Mouse (Mus musculus) kidney, postnatal 0 days (tissue): ENCODE results near the gene Mcm10. TPM values are rescaled to one million over a fixed set of nuclear protein-coding genes. Genes with fewer than 3 reads are reported as not detected.

Source experiments
- ATAC-seq: fragments of 200-750 bp; cut with Nextera tagmentation; replicated peaks from 2 replicates; pipeline ENCODE4 v1.8.0; 2017; ENCODE audit warnings: low read depth, moderate number of reproducible peaks, moderate TSS enrichment, moderate library complexity; ENCODE audit not compliant: low FRiP score
- DNase-seq: peaks from one replicate; pipeline ENCODE4 v3.0.0-alpha.2; 2016; ENCODE audit warnings: low spot score
- H3K27ac ChIP-seq: fragments of 300-500 bp; sonication (generic); 2 replicates; pipeline ENCODE4 v1.5.1; 2014; ENCODE audit warnings: mild to moderate bottlenecking
- H3K27me3 ChIP-seq: fragments of 300-500 bp; sonication (generic); 2 replicates; pipeline ENCODE4 v1.6.1; 2014; ENCODE audit warnings: low read length, mixed read lengths; ENCODE audit not compliant: insufficient read depth
- H3K36me3 ChIP-seq: fragments of 300-500 bp; sonication (generic); 2 replicates; pipeline ENCODE4 v1.6.1; 2014; ENCODE audit warnings: low read length, mixed read lengths; ENCODE audit not compliant: insufficient read depth
- H3K4me1 ChIP-seq: fragments of 300-500 bp; sonication (generic); replicated peaks from 2 replicates; pipeline ENCODE4 v1.6.1; 2014; ENCODE audit warnings: antibody characterized with exemption, low read length, mixed read lengths; ENCODE audit not compliant: insufficient read depth
- H3K4me2 ChIP-seq: fragments of 300-500 bp; sonication (generic); 2 replicates; pipeline ENCODE4 v1.6.1; 2014; ENCODE audit warnings: mild to moderate bottlenecking, low read length, moderate library complexity, mixed read lengths
- H3K4me3 ChIP-seq: fragments of 300-500 bp; sonication (generic); replicated peaks from 2 replicates; pipeline ENCODE4 v1.5.1; 2014; ENCODE audit warnings: low read depth, low read length
- H3K9ac ChIP-seq: fragments of 300-500 bp; sonication (generic); 2 replicates; pipeline ENCODE4 v1.6.1; 2014; ENCODE audit warnings: low read depth, low read length
- H3K9me3 ChIP-seq: fragments of 300-500 bp; sonication (generic); replicated peaks from 2 replicates; pipeline ENCODE4 v1.6.1; 2016; ENCODE audit warnings: low read length, inconsistent platforms, mixed read lengths
- CTCF ChIP-seq: IDR thresholded peaks from 2 replicates; pipeline ENCODE4 v1.5.1; 2016; ENCODE audit warnings: antibody characterized with exemption, low read depth, mild to moderate bottlenecking, moderate library complexity
- WGBS: fragments of 180-500 bp; shearing (Covaris S2); extraction: QIAGEN DNeasy Blood & Tissue Kit; methylation state at CpG from one replicate; pipeline ENCODE4 v1.1.7; 2014; 5-methylcytosine and 5-hydroxymethylcytosine counted together
- polyA plus RNA-seq: library from polyadenylated mRNA; unstranded; fragments of >200 nt; fragmentation: Nextera tagmentation; extraction: Ambion mirVana; gene quantifications from 2 replicates; pipeline ENCODE4 v1.2.1, GENCODE M21; 2015

Mcm10 gene
- polyA plus RNA-seq, 1 experiment from 2014 or later = 13.2 TPM

GRCm38 (mm10) chr2:4983987-4984386 lies 28.6 kb downstream of the Mcm10 start:
- 41% methylated on average over 5 of the region's 5 CpGs for WGBS
- no peak overlapping the region for H3K9ac ChIP-seq
- ATAC-seq (no peak), DNase-seq (no peak)
- no peak overlapping the region for H3K27ac ChIP-seq
- H3K36me3 ChIP-seq = no peaks in the 10 kb centered on the region
- H3K4me2 ChIP-seq = no peak overlapping the region
- no peaks in the 10 kb centered on the region for H3K4me1 ChIP-seq
- no peak for TF ChIP-seq CTCF
- H3K4me3 ChIP-seq = no peak overlapping the region
- no peaks in the 10 kb centered on the region for H3K9me3 ChIP-seq
- no peaks in the 10 kb centered on the region for H3K27me3 ChIP-seq

GRCm38 (mm10) chr2:4978091-4978490 lies 34.5 kb downstream of the Mcm10 start:
- no peak for TF ChIP-seq CTCF
- ATAC-seq = no peak
- no peaks in the 10 kb centered on the region for H3K9me3 ChIP-seq
- no peaks in the 10 kb centered on the region for H3K36me3 ChIP-seq
- 30% methylated on average over 8 of the region's 8 CpGs for WGBS
- no peak overlapping the region for H3K4me2 ChIP-seq
- no peaks in the 10 kb centered on the region for H3K27me3 ChIP-seq
- peak; percentile 14 for DNase-seq
- no peak overlapping the region for H3K27ac ChIP-seq
- H3K9ac ChIP-seq = no peak overlapping the region
- H3K4me3 ChIP-seq = no peak overlapping the region
- H3K4me1 ChIP-seq = no peaks in the 10 kb centered on the region

GRCm38 (mm10) chr2:4975807-4976206 lies 36.8 kb downstream of the Mcm10 start, which contains the start of gene Ucma:
TSS of gene Ucma (plus strand) at chr2:4976122.
- 70% methylated on average over 5 of the region's 5 CpGs for WGBS
- no peak within 1 kb of the TSS for H3K4me3 ChIP-seq
- no peak within 1 kb of the TSS for H3K4me2 ChIP-seq
- DNase-seq (no peak), ATAC-seq (no peak)
- no peaks in the 10 kb centered on the region for H3K9me3 ChIP-seq
- H3K36me3 ChIP-seq = no peaks in the 10 kb centered on the region
- no peak for TF ChIP-seq CTCF
- H3K27me3 ChIP-seq = no peaks in the 10 kb centered on the region
- no peak within 1 kb of the TSS for H3K27ac ChIP-seq
- no peak within 1 kb of the TSS for H3K9ac ChIP-seq
- no peaks in the 10 kb centered on the region for H3K4me1 ChIP-seq

- H3K9ac ChIP-seq = no peak overlapping the region
- H3K9me3 ChIP-seq = no peaks in the 10 kb centered on the region
- no peak for ATAC-seq
- no peak overlapping the region for H3K4me2 ChIP-seq
- H3K27ac ChIP-seq = no peak overlapping the region
- no peak for TF ChIP-seq CTCF
- H3K4me1 ChIP-seq = no peaks in the 10 kb centered on the region
- no peaks in the 10 kb centered on the region for H3K36me3 ChIP-seq
- H3K4me3 ChIP-seq = no peak overlapping the region
- DNase-seq = no peak
- no peaks in the 10 kb centered on the region for H3K27me3 ChIP-seq
- 69% methylated on average over 2 of the region's 2 CpGs for WGBS
These were observed 43.5 kb downstream of the Mcm10 start for GRCm38 (mm10) chr2:4969083-4969482.

- Histone ChIP-seq H3K27ac (no peak overlapping the region), H3K9me3 (no peaks in the 10 kb centered on the region), H3K9ac (no peak overlapping the region), H3K27me3 (no peaks in the 10 kb centered on the region), H3K36me3 (no peaks in the 10 kb centered on the region), H3K4me1 (no peaks in the 10 kb centered on the region), H3K4me2 (no peak overlapping the region), H3K4me3 (no peak overlapping the region)
- DNase-seq (no peak), ATAC-seq (no peak)
- no peak for TF ChIP-seq CTCF
- 97% methylated on average over 2 of the region's 2 CpGs for WGBS
These were observed 44.8 kb downstream of the Mcm10 start for GRCm38 (mm10) chr2:4967806-4968205.

GRCm38 (mm10) chr2:4958039-4958438 lies 54.6 kb downstream of the Mcm10 start:
- Histone ChIP-seq H3K4me2 (no peak overlapping the region), H3K9ac (no peak overlapping the region), H3K27me3 (no peaks in the 10 kb centered on the region), H3K36me3 (no peaks in the 10 kb centered on the region), H3K4me1 (no peaks in the 10 kb centered on the region), H3K27ac (no peak overlapping the region), H3K9me3 (no peaks in the 10 kb centered on the region), H3K4me3 (no peak overlapping the region)
- ATAC-seq (no peak), DNase-seq (no peak)
- no peak for TF ChIP-seq CTCF
- 77% methylated on average over 12 of the region's 12 CpGs for WGBS

GRCm38 (mm10) chr2:4954216-4954760 lies 58.3 kb downstream of the Mcm10 start:
- Histone ChIP-seq H3K4me3 (no peak overlapping the region), H3K27ac (no peak overlapping the region), H3K4me2 (no peak overlapping the region), H3K27me3 (no peaks in the 10 kb centered on the region), H3K4me1 (no peaks in the 10 kb centered on the region), H3K36me3 (no peaks in the 10 kb centered on the region), H3K9ac (no peak overlapping the region), H3K9me3 (no peaks in the 10 kb centered on the region; the same call in 1 of the 2 replicates)
- no peak for DNase-seq
- TF ChIP-seq CTCF = no peak
- WGBS = 63% methylated on average over 6 of the region's 6 CpGs
- ATAC-seq = no peak
